8 mouse cellular contexts compared by ENCODE assay signal in the genomic region with DNA sequence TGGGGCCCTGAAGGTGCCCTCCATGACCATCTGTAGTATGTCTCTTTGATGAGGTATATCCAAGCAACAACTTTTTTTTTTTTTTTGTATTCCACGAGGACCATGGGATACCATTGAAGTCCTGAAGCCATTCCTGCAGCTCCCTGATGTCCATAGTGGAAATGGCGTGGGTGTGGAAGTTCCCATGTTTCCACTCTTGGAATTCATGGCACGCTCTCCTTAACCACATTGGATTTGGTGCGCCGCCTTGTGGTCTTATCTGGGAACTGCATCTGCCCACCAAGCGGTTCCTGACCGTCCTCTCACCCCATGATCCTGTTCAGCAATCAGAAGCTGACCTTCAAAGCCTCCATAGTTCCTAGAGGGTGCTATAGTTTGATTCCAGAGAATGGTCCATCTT.
A peak's percentile ranks its signal among the peaks of the same experiment; 100 is the strongest.
DNase-seq lines count a peak whose midpoint lies in the region; ATAC-seq and TF ChIP-seq lines count a peak whose summit lies in the region.

No protein-coding gene starts in this region.

- H3K9me3 ChIP-seq in lung, embryonic 14.5 days (ENCODE audit: low read depth, low read length) = no peaks in the 10 kb centered on the region

- no peak overlapping the region for H3K27ac ChIP-seq in lung, embryonic 14.5 days (ENCODE audit: low read depth)

- H3K9ac ChIP-seq in lung, embryonic 14.5 days = no peak overlapping the region

- no peaks in the 10 kb centered on the region for H3K4me1 ChIP-seq in lung, embryonic 14.5 days (ENCODE audit: insufficient read depth)

- peak; percentile 63 for DNase-seq in CD4-positive, CD25-positive, alpha-beta regulatory T cell, adult 2 months (ENCODE audit: low read depth, low spot score)
- DNase-seq in A20 (ENCODE audit: low read depth, low spot score) = peak; percentile 41
- peak; percentile 79 to 84 for DNase-seq in adrenal gland, postnatal 36 days
- DNase-seq in embryo, embryonic 9.5 days (ENCODE audit: extremely low spot score) = peak; percentile 72
- DNase-seq in kidney, postnatal 36 days = peak; percentile 38 to 82
- DNase-seq in lung, embryonic 14.5 days = peak; percentile 75
- DNase-seq in spleen, adult 12 weeks (ENCODE audit: low spot score) = peak; percentile 14

- ATAC-seq in CD4-positive, CD25-positive, alpha-beta regulatory T cell, adult 4 months = no peak
- no peak for ATAC-seq in lung, embryonic 14.5 days (ENCODE audit: insufficient read depth)

- WGBS in lung, embryonic 14.5 days = 14% methylated on average over 7 of the region's 7 CpGs

- H3K36me3 ChIP-seq in lung, embryonic 14.5 days (ENCODE audit: insufficient read depth) = no peaks in the 10 kb centered on the region

- TF ChIP-seq CTCF in lung, embryonic 14.5 days (IDR thresholded peaks at IDR 0.05; ENCODE audit: low read depth) = peak; percentile 89

- H3K27me3 ChIP-seq in lung, embryonic 14.5 days (ENCODE audit: insufficient read depth, low read length) = no peaks in the 10 kb centered on the region

- H3K4me2 ChIP-seq in lung, embryonic 14.5 days = no peak overlapping the region

- no peak overlapping the region for H3K4me3 ChIP-seq in lung, embryonic 14.5 days (ENCODE audit: low read depth, low read length)

Comparison
In these comparisons a context has a peak if more than half of its experiments do, and no peak if none do; other contexts are left out.
1. DNase-seq: peak in every context shown above with its lines; median percentile 82 in adrenal gland, postnatal 36 days; 75 in lung, embryonic 14.5 days; 72 in embryo, embryonic 9.5 days; 63 in CD4-positive, CD25-positive, alpha-beta regulatory T cell, adult 2 months; 60 in kidney, postnatal 36 days; 41 in A20; 14 in spleen, adult 12 weeks.